Mouse (Mus musculus): Measurements from ENCODE around the gene S100g.

The S100g gene
- long read RNA-seq, experiment 1, result 0 reads
- long read RNA-seq, experiment 2, result 0 reads

- intact Hi-C loops (cut with DNase I), result no loop called here
Measured at GRCm38 (mm10) chrX:162964383-162964782, at the start of gene S100g. S100g (minus strand) TSS chrX:162964599.

GRCm38 (mm10) chrX:162992121-162992520 lies 27.7 kb upstream of the S100g start:
- intact Hi-C loops (cut with DNase I), result no loop called here

DNA sequence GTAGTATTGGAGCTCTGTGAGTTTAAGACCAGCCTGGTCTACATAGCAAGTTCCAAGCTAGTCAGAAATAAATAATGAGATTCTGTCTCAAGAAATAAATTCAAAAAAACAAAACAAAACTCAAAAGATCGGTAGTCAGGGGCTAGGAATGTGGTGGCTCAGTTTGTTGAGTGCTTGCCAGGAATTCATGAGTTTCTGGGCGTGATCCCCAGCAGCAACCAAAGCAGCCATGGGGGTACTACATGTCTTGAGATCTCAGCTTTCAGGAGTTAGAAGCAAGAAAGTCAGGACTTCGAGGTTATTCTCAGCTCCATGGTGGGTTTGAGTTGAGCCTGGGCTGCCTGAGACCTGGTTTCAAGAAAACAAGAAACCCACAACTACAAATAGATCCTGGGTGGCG lies 27.0 kb upstream of the S100g start:
- intact Hi-C loops (cut with DNase I), result no loop called here

DNA sequence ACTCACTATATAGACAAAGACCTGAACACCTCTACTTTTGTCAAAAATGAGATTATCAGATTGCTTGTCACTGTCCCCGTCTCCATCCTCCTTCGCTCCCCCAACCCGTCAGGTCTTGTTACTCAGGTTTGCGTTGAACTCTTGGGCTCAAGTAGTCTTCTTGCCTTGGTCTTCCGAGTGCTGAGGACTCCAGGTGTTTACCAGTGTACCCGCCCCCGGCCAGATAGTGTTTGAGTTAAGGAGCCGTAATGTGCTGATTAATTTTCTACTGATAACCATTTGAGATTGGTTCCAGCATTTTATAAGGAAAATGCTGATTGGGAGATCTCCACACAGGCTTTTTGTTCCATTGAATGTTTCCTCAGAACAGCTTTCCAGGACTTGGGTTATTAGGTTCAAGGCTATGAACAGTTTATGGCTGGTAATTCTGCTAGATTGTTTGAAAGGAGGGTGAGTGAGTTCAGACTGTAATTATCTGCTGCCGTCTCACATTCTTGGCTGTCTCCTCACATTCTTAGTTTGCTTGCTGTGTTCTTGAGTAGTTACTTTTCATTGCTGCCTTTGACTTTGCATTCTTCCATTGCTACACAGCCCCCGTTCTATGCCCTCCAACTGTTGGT lies 22.6 kb upstream of the S100g start:
- intact Hi-C loops (cut with DNase I), result no loop called here

DNA sequence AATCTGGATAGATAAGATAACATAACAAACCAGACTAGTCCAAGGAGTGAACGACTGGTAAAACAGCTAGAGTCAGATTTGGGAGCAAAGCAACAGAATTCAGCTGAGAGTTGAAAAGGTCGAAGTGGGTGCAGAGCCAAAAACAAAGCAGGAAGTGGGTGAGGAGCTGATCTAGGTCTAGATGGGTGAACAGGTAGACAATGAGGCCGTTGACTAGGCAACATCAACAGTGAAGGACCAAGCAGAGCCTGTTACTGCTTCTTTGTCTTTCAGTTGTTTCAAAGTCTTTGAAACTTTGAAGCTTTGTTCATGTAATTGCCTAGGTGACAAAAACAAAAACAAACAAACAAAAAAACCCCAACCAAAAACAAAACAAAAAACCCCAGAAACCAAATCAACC lies 11.8 kb upstream of the S100g start:
- intact Hi-C loops (cut with DNase I), result no loop called here

- intact Hi-C loops (cut with DNase I), result no loop called here
Measured at GRCm38 (mm10) chrX:162967456-162967855, 3.1 kb upstream of the S100g start.

DNA sequence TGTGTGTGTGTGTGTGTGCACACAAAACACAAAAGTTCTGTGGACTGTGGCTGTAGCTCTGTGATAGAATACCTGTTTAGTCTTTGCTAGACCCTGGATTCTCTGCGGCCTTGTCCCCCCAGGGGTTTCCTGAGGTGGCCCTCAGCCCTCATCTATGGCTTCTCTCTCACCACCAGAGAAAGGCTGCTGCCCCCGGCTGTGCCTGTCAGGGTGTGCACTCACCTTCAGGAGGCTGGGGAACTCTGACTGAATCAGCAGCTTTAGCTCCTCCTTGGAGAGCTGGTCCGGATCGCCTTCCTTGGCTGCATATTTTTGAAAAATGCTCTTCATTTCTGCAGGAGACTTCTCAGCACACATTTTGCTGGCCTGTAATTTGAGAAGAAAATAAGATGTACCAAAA lies 559 bp downstream of the S100g start:
- intact Hi-C loops (cut with DNase I), result no loop called here

GRCm38 (mm10) chrX:162957921-162958320 lies 6.5 kb downstream of the S100g start:
- intact Hi-C loops (cut with DNase I), result no loop called here

GRCm38 (mm10) chrX:162949811-162950439 lies 14.5 kb downstream of the S100g start:
- intact Hi-C loops (cut with DNase I), result no loop called here

DNA sequence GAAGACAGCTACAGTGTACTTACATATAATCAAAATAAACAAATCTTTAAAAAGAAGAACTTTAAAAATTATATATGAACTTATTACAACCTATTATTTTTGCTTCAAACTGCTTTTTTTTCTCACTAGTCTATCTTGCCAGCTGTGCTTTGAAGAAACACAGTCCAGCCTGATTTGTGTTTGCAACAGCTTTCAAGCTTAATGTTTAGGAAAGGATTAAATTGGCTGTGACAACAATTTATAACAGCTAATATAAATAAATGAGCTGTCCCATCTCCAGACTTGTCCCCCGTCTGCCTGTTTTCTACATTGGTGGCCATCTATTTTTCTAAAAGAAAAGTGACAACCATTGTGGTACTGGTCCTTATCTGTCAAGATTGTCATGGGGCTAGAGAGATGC lies 22.4 kb downstream of the S100g start:
- intact Hi-C loops (cut with DNase I), result no loop called here

DNA sequence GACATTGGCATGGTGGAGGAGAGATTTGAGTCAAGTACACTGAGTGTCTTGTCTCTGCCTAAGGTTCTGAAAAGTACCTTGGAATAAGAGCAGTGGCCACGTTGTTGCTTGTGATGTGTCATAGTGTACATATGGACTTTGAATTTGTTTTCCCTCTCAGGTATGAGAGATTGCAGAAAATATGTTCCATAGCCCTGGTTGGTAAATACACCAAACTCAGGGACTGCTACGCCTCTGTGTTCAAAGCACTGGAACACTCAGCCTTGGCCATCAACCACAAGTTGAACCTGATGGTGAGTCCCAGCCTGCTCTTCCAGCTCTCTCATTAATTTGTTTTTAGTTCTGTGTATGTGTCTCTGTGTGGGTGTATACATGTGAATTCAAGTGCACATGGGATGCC lies 32.9 kb downstream of the S100g start:
- intact Hi-C loops (cut with DNase I), result loop anchor here (10.0 kb wide), 1 partner anchor 993 kb away; no protein-coding TSS in a partner anchor

DNA sequence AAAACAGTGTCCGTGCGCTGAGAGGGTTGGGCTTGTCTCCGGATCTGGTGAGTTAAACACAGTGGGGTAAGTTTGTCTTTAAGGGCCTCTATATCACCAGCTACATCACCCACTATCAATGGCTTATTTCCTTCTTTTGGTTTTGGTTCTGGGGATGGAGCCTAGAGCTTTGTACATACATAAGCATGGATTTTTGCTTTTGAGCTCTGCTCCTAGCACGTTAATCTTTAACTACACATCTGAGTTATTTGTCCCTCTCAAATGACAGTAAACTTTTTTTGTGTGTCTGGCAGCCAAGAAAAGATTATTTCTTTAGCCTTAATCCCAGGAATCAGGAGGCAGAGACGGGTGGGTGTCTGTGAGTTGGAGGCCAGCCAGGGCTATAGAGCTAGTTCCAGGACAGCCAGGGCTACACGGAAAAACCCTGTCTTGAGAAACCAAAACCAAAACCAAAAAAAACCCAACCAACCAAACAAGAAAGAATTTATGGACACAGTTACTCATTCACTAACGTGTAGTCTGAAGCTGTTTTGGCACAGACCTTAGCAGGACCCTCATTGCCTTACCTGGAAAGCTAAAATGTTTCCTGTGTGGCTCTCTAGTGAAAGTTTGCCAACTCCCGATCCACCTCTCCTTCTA lies 42.8 kb downstream of the S100g start:
- intact Hi-C loops (cut with DNase I), result no loop called here

DNA sequence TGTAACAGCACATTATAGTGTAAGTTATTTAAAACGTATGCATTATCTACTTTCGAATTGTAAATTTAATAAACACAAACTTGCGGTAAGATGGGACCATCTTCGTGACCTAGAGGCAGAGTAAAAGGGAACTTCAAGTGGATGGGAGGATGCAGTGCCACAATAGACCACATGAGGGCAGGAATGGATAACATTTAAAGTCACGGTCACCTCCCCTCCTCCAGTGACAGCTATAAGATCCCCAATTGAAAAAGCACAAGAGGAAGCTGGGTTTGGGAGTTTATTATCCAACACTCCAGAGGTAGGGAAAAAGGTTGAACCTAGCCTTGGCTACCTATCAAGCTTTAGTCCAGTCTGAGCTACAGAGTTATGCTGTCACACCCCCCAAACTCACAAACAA lies 48.7 kb downstream of the S100g start:
- intact Hi-C loops (cut with DNase I), result no loop called here

DNA sequence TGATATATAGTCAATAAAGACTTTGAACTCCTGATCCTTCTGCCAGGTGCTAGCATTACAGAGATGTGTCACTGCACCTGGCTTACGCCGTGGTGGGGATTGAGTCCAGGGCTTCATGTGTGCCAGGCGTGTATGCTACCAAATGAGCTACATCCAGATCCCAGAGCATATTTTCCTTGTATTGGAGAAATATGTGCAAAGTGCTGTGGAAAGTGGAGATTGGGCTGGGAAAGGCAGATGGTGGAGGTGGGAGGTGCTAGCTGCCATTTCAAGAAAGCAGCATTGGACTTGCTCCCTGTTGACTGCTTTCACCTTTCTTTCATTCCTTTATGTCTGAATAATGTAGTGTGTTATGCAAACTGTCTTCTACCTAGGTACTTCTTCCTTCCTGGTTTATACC lies 50.7 kb downstream of the S100g start:
- intact Hi-C loops (cut with DNase I), result no loop called here
